Mouse (Mus musculus): Measurements from ENCODE around the gene Sept9.

The Sept9 gene

DNA sequence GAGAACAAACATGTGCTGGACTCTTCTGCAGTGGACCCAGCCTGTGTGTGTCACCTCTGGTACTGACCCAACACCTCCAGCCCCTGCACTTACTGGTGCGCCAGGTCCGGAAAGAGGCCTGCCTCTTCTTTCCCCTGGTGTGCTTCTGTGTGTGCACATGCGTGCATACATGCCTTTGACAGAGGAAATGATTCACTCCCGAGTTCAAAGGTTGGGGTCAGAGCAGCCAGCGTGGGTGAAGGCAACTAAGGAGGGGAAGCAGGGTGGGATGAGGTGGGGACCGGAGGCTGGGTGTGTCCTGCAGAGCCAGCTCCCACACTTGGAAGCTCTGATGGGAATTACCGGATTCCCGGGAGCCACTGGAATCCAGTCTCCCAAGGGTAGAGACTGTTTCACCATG lies 46.8 kb downstream of the Sept9 start:
- DNase-seq (ENCODE audit: low read depth, low spot score) = no peak

DNA sequence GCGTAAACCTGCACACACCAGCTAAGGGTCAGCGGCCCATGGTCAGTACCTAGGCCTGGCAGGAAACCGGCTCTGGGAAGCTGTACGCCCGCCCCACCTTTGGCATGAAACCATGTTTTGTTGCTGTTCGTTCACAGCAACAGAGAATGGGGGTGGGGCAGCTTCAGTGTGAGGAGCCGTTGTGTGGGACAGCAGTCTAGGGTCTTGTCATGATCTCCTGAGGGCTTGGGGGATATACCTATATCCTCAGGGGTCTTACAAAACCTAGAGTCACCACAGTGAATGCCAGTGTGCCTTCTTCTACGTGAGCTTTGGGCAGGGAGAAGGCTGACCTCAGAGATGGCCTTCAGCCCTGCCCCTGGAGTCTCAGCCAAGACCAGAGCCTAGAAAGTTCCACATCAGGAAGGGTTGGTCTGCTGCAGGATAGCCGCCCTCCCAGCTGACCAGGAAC lies 47.5 kb downstream of the Sept9 start:
- DNase-seq (ENCODE audit: low read depth, low spot score) = no peak

DNA sequence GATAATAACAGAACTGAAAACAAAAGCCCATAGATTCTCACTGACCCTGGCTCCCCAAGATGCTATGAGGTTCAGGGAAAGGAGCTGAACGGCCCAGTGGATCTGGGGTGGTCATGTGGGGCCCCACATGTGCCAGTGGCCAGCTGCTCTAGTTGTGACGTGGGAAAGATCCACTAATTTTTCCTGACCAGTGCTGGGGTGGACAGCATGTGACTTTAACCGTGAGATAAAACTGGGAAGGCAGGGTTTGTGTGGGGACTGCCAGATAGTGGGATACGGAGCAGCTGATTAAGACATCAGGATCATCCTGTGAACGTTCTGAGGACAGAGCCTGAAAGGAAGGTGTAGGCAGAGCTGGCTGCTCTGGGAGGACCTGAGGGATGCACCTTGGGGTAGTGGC lies 48.1 kb downstream of the Sept9 start:
- DNase-seq (ENCODE audit: low read depth, low spot score) = no peak

DNA sequence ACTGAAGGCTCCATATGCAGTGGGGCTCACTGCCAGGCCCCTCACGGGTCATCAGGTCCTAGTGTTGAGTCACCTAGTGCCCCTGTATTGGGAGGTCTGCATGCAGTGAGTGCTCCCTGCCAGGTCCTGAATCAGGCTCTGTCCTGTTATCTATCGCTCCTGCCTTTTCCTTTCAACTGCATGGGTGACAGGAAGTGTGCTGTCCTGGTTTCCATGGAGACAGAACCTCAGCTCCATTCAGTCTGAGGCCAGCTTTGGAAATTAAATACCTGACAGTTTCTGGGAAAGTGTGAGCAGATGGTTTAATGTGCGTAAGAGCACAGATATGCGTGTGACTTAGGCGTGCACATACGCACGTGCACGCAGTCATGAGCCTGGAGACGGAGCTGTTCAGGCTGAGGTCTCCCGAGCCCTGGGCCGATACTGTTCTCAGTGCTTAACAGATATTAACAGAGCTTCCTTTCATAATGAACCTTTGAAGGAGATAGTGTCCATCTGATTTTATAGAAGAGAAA lies 49.3 kb downstream of the Sept9 start:
- DNase-seq (ENCODE audit: low read depth, low spot score) = peak; percentile 84

DNA sequence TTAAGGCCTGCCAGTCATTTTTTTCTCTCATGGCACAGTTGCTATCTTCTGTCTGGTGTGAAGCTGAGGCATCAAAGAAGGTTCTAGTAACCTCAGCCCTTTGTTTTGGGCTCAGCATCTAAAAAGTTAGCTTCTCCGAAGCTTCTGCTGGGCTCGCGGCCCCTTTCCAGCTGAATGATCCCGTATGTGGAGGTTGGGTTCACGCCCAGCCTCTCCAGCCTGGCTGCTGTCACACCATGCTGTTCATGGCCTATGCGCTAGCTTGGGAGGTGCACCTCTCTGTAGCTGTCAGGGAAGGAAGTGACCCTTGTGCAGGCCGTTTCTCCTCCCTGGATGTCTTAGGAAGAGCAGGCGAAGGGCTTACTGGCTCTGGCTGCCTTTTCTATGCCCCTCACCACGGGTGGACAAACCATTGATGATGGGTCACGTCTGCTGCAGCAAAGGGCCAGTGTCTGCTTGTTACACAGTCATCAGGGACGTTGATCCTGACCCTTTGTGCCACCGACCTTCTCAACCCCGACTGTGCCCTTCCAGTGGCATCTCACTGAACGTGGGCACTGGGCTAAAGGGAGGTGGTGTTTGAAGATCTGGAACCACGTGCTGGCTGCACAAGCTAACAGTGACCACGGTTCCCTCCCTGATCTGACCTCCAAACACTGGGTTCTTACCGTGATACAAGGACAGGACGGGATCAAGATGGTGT lies 50.0 kb downstream of the Sept9 start:
- DNase-seq (ENCODE audit: low read depth, low spot score) = no peak

DNA sequence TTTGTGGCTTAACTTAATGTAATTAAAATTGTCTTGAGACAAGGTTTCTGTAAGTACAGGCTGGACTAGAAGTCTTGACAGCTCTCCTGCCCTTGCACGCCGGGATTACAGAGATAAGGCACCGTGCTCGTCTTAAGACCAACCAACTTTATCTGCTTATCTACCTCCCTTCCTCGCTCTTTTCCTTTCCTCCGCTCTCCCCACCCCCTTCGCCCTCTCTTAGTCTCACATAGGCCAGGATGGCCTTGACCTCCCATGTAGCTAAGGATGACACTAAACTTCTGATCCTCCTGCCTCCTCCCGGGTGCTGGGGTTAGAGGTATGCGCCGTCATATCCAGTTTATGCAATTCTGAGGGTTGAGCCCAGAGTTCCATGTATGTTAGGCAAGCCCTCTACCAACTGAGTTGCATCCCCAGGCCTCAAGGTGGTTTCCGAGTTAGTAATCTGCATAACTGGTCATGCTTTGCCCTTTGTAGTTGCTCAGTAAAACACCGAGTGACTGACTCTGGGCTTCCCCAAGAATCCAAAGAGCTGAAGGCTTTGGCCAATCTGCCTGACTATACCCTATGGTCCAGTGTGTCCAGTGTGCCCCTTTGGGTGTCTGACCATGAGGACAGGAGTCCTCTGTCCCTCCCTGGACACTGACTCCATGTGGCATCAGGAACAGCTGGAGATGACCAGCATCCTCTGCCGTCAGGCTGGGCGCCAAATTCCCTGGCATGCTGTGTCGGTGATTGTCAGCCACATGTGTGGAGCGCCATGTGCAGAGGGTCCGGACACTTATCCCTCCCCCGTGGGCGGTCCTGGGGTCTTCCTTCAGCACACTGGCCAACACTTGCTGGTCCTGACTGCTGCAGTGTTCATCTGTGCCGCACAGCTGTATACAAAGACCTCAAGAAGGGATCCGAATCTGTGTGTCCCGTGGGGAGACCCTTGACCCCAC lies 50.8 kb downstream of the Sept9 start:
- DNase-seq (ENCODE audit: low read depth, low spot score) = no peak

DNA sequence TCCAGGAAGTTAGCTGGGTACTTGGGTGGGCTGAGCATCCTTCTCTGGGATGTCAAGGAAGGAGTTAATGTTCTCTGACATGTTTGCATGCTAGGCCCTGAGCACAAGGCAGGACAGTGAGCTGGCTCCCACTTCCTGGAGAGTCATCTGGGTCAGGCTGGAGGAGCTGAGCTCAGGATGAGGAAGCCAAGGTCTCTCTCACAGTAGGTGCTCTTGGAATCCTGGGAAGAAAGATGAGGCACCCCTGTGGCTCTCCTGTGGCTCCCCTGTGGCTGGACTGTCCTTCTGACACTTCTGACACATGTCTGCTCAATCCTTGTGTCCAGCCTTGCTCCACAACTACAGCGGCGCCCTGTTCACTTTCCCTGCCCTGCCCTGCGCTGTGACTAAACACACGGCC lies 52.3 kb downstream of the Sept9 start:
- DNase-seq (ENCODE audit: low read depth, low spot score) = no peak

DNA sequence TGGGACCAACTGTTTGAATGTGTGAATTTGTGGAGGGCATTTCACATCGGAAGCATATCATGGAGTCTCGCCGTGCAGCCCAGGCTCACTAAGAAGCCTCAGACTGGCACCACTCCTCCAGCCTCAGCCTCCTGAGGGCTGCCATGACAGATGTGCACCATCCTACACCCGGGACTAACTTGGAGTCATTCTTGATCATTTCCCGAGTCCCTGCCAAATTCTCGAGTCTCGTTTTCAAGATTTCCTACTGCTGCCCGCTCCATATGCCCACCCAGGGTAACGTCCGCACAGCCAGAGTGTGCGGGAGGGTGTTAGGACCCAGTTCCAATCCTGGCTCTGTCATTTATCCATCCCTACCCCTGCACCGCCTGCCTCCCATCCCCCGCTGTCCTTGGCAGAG lies 53.4 kb downstream of the Sept9 start:
- peak; percentile 72 for DNase-seq (ENCODE audit: low read depth, low spot score)

DNA sequence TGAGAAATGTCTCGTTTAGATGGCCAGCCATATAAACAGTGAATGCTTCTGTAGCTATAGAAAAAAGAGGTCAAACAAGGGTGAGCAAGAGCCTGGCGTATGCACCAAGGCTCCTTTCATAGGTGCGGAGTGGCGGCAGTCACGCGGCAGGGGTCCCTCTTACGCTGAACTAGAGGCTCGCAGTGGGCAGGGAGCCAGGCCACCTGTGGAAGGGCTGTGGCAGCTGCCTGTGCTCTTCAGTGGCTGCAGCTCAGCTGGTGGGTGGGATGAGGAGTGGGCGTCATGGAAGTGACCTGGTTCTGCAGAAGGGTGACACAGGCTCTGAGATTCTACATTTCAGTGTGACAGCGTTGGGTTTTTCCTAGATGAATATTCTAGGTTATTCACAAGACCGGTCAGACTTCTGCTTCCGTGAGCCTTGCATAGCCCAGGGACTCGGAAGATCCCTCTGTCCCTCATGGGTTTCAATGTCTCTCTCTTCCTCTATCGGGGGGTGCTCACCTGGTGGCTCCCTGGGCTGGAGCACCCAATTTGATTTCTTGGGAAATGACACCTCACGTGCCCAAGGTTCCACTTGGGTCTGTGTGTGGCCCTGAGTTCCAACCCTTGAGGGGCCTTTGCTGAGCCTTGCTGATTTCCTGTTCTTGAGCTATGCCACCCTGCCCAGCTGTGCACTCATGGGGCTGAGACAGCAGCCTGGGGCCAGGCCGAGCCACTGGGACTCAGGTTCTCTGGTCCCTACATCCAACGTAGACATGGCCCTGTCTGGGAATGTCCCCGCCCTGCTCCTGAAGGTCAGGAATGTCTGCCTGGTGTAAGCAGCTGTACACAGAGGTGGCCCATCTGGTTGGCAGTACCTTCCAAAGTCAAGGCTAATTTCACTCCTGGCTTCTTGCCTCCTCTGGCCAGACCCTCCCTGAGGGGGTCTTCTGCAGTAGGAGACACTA lies 55.0 kb downstream of the Sept9 start:
- DNase-seq (ENCODE audit: low read depth, low spot score) = no peak

DNA sequence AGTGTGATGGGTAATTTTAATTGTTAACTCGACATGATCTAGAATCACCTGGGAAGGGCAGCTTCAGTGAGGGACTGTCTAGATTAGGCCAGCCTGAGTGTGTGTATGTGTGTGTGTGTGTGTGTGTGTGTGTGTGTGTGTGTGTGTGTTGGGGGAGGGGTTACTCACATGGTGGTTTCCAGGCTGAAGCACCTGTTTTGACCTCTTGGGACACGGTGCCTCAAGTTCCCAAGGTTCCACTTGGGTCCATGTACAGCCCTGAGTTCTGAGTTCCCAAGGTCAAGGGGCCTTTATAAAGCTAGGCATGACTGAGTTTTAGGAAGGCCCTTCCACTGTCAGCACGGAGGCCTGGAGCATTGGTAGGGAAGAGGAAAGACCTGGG lies 55.6 kb downstream of the Sept9 start:
- DNase-seq (ENCODE audit: low read depth, low spot score) = no peak

DNA sequence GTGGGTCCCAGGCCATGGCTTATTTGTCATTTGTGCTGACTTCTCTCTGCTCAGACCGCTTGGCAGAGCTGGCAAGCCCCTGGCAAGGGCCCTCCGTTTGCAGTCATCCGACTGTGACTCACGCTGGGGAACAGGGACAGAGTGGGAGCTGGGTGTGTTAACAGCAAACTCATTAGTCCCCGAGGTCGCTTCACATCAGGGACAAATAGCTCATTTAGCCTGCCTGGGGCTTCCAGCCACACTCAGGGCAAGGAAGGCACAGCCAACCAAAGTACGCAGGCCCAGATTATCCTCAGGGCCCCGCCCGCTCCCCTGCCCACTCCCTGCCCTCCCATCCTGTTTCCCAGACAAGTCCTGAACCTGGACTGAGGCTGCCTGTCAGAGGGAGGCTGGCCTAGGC lies 56.6 kb downstream of the Sept9 start:
- DNase-seq (ENCODE audit: low read depth, low spot score) = no peak

DNA sequence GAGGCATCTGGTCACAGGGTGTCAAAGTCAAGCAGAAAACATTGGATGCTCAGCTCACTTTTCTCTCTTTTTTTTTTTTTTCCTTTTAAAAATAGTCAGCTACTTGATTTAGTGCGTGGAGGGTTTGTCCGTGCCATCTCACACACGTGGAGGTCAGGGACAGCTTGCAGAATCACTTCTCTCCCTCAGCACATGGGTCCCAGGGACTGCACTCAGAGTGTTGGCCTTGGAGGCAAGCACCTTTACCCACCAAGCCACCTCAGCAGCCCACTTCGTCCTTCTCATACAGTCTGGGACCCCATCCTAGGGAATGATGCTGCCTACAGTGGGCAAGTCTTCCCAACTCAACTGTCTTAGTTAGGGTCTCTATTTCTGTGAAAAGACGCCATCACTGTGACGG lies 57.4 kb downstream of the Sept9 start:
- DNase-seq (ENCODE audit: low read depth, low spot score) = no peak

DNA sequence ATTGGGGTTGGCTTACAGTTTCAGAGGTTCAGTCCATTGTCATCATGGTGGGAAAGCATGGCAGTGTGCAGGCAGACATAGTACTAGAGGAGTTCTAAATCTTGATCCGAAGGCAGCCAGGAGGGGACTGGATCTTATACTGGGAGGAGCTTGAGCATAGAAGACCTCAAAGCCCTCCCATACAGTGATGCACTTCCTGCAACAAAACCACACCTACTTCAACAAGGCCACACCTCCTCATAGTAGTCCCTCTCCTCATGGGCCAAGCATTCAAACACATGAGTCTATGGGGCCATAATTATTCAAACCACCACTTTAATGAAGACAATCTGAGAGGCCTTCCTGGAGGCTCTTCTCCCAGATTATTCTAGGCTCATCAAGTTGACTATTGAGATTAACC lies 57.8 kb downstream of the Sept9 start:
- no peak for DNase-seq (ENCODE audit: low read depth, low spot score)

DNA sequence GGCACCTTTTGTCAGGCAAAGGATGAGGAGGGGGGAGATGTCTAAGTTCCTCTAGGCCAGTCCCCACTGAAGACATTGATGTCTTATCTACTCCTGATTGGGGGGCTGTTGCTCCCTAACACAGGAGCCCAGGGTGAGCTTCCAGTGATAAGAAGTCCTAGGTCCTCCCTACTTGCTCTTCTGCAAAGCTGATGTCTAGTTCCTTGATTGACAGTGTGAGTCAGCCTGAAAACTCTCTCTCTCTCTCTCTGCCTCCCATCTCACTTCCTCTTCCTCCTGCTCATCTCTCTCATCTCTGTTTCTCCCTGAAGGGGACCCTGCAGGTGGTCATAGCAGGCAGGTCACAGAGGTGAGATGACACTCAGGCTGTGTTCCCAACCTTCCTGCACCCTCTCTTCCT lies 58.4 kb downstream of the Sept9 start:
- no peak for DNase-seq (ENCODE audit: low read depth, low spot score)

DNA sequence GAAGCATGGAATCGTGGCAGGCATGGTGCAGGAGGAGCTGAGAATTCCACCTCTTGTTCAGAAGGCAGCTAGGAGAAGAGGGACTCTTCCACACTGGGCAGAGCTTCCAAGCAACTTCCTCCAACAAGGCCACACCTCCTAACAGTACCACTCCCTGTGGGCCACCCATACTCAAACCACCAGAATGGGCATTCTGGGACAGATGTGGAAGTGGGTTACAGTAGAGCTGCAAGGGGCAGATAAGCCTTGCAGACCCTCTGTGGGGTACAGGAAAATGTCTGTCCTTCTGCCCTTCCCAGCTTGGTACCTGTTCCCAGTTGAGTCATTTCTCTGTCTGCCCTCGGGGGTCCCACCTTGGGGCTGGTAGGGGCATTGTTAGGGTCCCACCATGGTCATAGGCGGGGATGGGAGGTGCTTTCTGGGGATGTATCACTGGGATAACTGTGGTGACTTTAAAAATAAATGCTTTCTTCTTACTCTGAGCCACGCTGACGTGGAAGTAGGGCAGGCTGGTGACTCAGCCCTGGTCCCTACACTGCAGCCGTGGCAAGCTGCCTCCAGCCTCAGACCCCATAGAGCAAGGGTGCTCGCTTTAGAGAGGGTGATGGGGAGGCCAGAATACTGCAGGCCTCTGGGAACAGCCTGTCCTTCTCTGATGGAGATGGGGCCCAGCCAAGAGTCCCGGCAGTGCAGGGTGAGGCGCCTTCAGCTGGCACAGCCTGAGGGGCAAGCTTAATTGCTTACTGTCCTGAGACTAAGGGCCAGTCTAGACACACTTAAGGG lies 59.9 kb downstream of the Sept9 start:
- no peak for DNase-seq (ENCODE audit: low read depth, low spot score)

DNA sequence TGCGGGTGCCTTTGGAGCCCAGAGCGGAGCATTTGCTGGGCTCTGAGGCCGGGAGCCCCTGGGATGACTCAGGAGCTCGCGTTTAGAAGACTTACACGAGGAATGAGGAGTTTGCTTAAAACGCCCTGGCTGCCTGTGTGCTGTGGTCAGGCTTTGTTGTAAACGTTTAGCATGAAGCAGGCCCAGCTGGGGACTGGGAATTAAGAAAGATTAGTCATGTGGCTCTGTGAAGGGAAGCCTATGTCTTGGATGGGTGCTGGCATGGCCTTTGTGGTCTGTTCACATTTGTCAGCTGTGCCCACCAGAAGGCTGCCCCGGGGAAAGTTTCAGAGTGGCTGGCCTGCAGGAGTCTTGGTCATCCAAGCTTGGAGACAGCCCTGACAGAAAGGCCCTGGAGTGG lies 61.2 kb downstream of the Sept9 start:
- DNase-seq (ENCODE audit: low read depth, low spot score) = no peak

DNA sequence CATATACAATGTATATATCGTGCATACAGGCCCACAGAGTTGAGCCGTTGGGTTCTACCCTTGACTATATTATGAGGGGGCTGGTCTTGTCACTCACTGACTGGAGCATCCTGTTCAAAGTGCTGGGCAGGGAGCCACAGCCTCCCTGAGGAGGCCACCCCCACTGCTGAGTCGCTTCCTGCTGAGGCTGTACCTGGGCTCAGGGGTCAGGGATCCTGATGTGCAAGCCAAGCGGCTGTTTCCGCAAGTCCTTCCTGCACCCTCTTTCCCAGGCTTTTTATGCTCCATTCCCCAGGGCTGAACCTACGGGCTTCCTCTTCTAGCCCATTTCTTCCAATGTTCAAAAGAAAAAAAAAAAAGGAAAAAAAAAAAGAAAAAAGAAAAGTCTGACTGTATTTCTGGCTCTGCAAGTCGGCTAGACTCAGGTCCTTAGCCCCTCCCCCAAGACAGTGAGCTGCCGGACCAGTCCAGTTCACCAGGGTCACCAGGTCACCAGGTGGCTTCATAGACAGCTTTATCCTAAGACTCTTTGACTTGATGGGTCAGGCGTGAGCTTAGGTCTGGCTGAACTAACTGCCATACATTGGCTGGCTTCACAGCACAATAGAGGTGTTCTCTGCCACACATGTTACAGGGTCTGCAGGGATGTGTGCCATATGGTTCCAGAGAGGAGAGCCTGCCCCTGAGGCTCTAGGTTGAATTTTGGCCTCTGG lies 63.8 kb downstream of the Sept9 start:
- DNase-seq (ENCODE audit: low read depth, low spot score) = no peak

DNA sequence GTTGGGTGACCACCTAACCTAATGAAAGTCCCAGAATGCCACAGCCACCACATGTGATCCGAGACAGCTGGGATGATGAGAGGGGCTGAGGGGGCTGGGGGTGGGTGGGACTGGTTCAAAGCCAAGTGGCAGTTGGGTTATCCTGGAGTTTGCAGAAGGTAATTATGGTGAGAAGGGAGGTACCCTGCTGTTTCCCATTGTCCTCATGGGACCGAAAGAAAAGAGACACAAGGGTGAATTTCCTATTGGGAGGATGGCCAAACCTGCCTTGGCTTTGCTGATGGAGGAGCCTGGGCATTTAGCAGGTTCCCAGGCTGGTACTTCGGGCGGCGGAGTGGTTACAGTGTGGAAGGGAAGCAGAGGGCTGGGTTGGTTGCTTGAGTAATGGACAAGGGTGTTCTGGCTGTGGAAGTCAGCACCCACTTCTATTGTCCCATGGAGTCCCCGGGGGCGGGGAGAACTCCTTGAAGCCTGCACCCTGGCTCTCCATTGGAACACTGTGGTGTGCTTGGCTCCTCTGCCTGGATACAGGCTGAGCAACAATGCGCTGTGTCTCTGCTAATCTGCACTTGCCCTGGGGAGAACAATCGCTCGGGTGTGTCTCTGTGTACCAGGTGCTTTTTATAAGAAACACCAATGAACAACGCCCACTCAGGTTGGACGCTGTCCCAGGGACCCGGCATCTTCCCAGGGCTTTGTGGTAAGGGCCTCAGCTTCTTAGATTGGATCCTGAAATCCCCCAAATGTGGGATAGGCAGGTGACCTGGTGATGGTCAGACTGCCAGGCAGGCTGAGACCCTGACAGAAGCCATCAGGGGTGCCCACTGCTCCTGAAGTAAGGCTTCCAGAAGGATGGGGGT lies 64.9 kb downstream of the Sept9 start:
- no peak for DNase-seq (ENCODE audit: low read depth, low spot score)

DNA sequence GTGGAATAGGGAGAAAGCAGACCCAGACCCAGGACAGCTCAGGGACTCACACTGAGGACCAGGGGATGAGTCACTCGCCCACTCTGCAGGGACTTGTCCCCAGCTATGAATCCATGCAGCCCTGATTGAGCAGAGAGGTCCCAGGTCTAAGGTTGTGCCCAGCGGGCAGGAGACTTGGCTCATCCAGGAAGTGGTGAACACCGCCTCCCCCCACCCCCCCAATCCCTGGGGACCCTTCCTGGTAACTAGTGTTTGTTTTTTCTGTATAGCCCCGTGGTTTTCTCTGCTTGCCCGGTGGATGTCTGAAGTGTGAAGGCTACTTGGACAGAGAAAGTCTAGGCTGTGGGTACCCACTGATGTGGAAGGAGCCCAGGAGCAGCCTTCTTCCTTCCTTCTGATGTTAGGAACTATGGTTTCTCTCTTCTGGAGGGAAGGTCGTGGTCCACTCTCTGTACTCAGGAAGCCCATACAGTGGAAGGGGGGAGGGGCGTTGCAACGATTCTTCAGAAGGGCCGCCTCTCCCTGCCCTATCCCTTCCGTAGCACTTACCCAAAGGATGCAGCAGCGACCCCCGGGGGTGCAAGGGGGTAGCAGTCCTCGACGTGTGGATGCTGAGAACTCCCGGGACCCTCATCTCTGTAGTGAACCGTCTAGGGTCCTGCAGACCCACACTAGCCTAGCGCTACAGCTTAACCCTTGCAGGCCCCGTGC lies 66.0 kb downstream of the Sept9 start:
- no peak for DNase-seq (ENCODE audit: low read depth, low spot score)

Measured in telencephalon, adult 2 months (tissue).